Comparison of ENCODE assay signal across 8 mouse cellular contexts in the genomic region with DNA sequence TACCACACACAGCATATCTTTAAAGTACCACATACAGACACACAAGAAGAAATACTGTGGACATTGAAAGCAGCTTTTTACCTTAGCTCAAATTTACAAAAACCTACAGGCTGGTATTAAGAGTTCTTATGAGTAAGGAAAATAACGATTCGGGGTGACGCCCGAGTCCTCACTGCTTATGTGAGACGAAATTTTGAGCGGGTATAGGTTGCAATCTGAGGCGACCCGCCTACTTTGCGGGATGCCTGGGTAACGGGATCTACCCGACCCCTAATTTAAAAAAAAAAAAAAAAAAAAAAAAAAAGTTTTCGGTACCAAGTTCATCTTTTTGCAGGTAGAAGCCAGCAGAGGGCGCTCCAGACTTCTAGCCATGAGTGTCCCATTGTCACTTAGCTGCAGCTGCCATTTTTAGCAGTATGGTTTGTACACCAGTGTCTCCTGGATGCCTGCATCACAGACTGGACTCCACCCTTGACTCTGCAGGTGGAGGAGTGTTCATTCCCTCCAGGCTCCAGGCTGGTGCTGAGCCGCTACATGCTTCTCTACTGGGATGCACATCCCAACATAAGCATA. TPM values are rescaled to one million over a fixed set of nuclear protein-coding genes. Genes with fewer than 3 reads are reported as not detected.
A peak's percentile ranks its signal among the peaks of the same experiment; 100 is the strongest.
DNase-seq lines count a peak whose midpoint lies in the region; ATAC-seq lines count a peak whose summit lies in the region.

No protein-coding gene starts in this region.

- H3K4me1 ChIP-seq in hindbrain, embryonic 11.5 days (replicated peaks; ENCODE audit: control insufficient read depth, insufficient read depth, low read length): no peaks in the 10 kb centered on the region
- no peaks in the 10 kb centered on the region for H3K4me1 ChIP-seq in hindbrain, embryonic 13.5 days (replicated peaks)
- H3K4me1 ChIP-seq in lung, embryonic 16.5 days (replicated peaks; ENCODE audit: control insufficient read depth, insufficient read depth, low read length): 0 out of 2 replicates have a peak, but pooled peaks cover 1% of the 10 kb centered on the region

- no peak overlapping the region for H3K4me3 ChIP-seq in hindbrain, embryonic 11.5 days (ENCODE audit: low read depth, low read length)
- H3K4me3 ChIP-seq in hindbrain, embryonic 13.5 days: no peak overlapping the region
- no peak overlapping the region for H3K4me3 ChIP-seq in lung, embryonic 16.5 days (ENCODE audit: low read length)

- no peak for ATAC-seq in hindbrain, embryonic 11.5 days (ENCODE audit: low FRiP score)
- ATAC-seq in hindbrain, embryonic 13.5 days (ENCODE audit: low FRiP score): no peak
- ATAC-seq in lung, embryonic 16.5 days (ENCODE audit: low read depth): peak; percentile 58; the same call in 1 of the 2 replicates

- H3K9me3 ChIP-seq in hindbrain, embryonic 11.5 days (ENCODE audit: control insufficient read depth, low read length): no peaks in the 10 kb centered on the region
- H3K9me3 ChIP-seq in hindbrain, embryonic 13.5 days: no peaks in the 10 kb centered on the region
- H3K9me3 ChIP-seq in lung, embryonic 16.5 days (ENCODE audit: control insufficient read depth, low read length): no peaks in the 10 kb centered on the region

- DNase-seq in hindbrain, embryonic 11.5 days (ENCODE audit: low spot score): peak; percentile 82
- DNase-seq in T-cell, adult 2 months (ENCODE audit: low spot score): peak; percentile 76
- DNase-seq in cerebellum, postnatal 14 days: peak; percentile 63 to 70
- peak; percentile 45 to 72 for DNase-seq in heart, adult 9 months (ENCODE audit: low spot score in 2 of 2)
- DNase-seq in kidney, postnatal 10 days: peak; percentile 83
- DNase-seq in spleen, adult 12 weeks (ENCODE audit: low spot score): peak; percentile 66

- H3K4me2 ChIP-seq in hindbrain, embryonic 11.5 days (replicated peaks; ENCODE audit: low read depth, low read length): no peak overlapping the region
- H3K4me2 ChIP-seq in hindbrain, embryonic 13.5 days: no peak overlapping the region
- H3K4me2 ChIP-seq in lung, embryonic 16.5 days (ENCODE audit: low read depth, low read length): no peak overlapping the region

- no peaks in the 10 kb centered on the region for H3K27me3 ChIP-seq in hindbrain, embryonic 11.5 days (ENCODE audit: control insufficient read depth, insufficient read depth, low read length)
- H3K27me3 ChIP-seq in hindbrain, embryonic 13.5 days: no peaks in the 10 kb centered on the region
- H3K27me3 ChIP-seq in lung, embryonic 16.5 days (ENCODE audit: control insufficient read depth, insufficient read depth, low read depth, low read length): no peaks in the 10 kb centered on the region

- H3K9ac ChIP-seq in hindbrain, embryonic 11.5 days (ENCODE audit: low read depth, low read length): no peak overlapping the region
- no peak overlapping the region for H3K9ac ChIP-seq in hindbrain, embryonic 13.5 days
- H3K9ac ChIP-seq in lung, embryonic 16.5 days (ENCODE audit: low read length): no peak overlapping the region

- no peaks in the 10 kb centered on the region for H3K36me3 ChIP-seq in hindbrain, embryonic 11.5 days (ENCODE audit: control insufficient read depth, insufficient read depth, low read length)
- H3K36me3 ChIP-seq in hindbrain, embryonic 13.5 days: no peaks in the 10 kb centered on the region
- H3K36me3 ChIP-seq in lung, embryonic 16.5 days (ENCODE audit: control insufficient read depth, insufficient read depth, low read length): no peaks in the 10 kb centered on the region

- H3K27ac ChIP-seq in hindbrain, embryonic 11.5 days (ENCODE audit: low read depth, low read length): no peak overlapping the region
- H3K27ac ChIP-seq in hindbrain, embryonic 13.5 days: no peak overlapping the region
- H3K27ac ChIP-seq in lung, embryonic 16.5 days (ENCODE audit: low read length): no peak overlapping the region

- WGBS in hindbrain, embryonic 11.5 days: 23% methylated on average over 14 of the region's 14 CpGs
- 26% methylated on average over 14 of the region's 14 CpGs for WGBS in hindbrain, embryonic 13.5 days
- 23% methylated on average over 14 of the region's 14 CpGs for WGBS in lung, embryonic 16.5 days

RNA-seq across cellular contexts. Expression of gene Vdac2, which starts 12.4 kb away (rescaled TPM):
- 312 and 318 TPM in 2 replicates for polyA plus RNA-seq in hindbrain, embryonic 11.5 days (2014; fragmentation: Nextera tagmentation; extraction: Ambion mirVana)
- polyA plus RNA-seq in hindbrain, embryonic 13.5 days (2015; fragmentation: Nextera tagmentation; extraction: Ambion mirVana): 250 and 265 TPM in 2 replicates
- 253 and 264 TPM in 2 replicates for polyA plus RNA-seq in lung, embryonic 16.5 days (2015; fragmentation: Nextera tagmentation; extraction: Ambion mirVana)

RNA-seq across cellular contexts. Expression of gene Comtd1, which starts 36.1 kb away (rescaled TPM):
- 16.8 and 19.2 TPM in 2 replicates for polyA plus RNA-seq in hindbrain, embryonic 11.5 days (2014; fragmentation: Nextera tagmentation; extraction: Ambion mirVana)
- 34.2 TPM in 2 replicates for polyA plus RNA-seq in hindbrain, embryonic 13.5 days (2015; fragmentation: Nextera tagmentation; extraction: Ambion mirVana)
- 13.2 and 17.5 TPM in 2 replicates for polyA plus RNA-seq in lung, embryonic 16.5 days (2015; fragmentation: Nextera tagmentation; extraction: Ambion mirVana)
